Mouse (Mus musculus) heart, embryonic 10.5 days (tissue): ENCODE results near the gene Mast2. TPM values are rescaled to one million over a fixed set of nuclear protein-coding genes. Genes with fewer than 3 reads are reported as not detected.
A peak's percentile ranks its signal among the peaks of the same experiment; 100 is the strongest.

Source experiments
- DNase-seq: peaks from one replicate; pipeline ENCODE4 v3.0.0-alpha.2; 2017; ENCODE audit warnings: low spot score
- H3K27ac ChIP-seq: fragments of 300-500 bp; sonication (generic); 2 replicates; pipeline ENCODE4 v1.5.1; 2016; ENCODE audit warnings: mild to moderate bottlenecking
- H3K27me3 ChIP-seq: fragments of 300-500 bp; sonication (generic); 2 replicates; pipeline ENCODE4 v1.6.1; 2016; ENCODE audit warnings: mild to moderate bottlenecking; ENCODE audit not compliant: poor library complexity, insufficient read depth, severe bottlenecking
- H3K36me3 ChIP-seq: fragments of 300-500 bp; sonication (generic); 2 replicates; pipeline ENCODE4 v1.6.1; 2016; ENCODE audit warnings: mild to moderate bottlenecking, moderate library complexity
- H3K4me1 ChIP-seq: fragments of 300-500 bp; sonication (generic); 2 replicates; pipeline ENCODE4 v1.6.1; 2016; ENCODE audit warnings: mild to moderate bottlenecking
- H3K4me3 ChIP-seq: fragments of 300-500 bp; sonication (generic); 2 replicates; pipeline ENCODE4 v1.5.1; 2016; ENCODE audit warnings: mild to moderate bottlenecking, moderate library complexity
- H3K9me3 ChIP-seq: fragments of 300-500 bp; sonication (generic); 2 replicates; pipeline ENCODE4 v1.6.1; 2016; ENCODE audit warnings: mild to moderate bottlenecking, moderate library complexity
- WGBS: fragments of 180-500 bp; shearing (Covaris S2); methylation state at CpG from one replicate; pipeline ENCODE4 v1.1.7; 2016; 5-methylcytosine and 5-hydroxymethylcytosine counted together
- polyA plus RNA-seq: library from polyadenylated mRNA; unstranded; fragments of >200 nt; fragmentation: Nextera tagmentation; extraction: Ambion mirVana; gene quantifications from 2 replicates; pipeline ENCODE4 v1.2.1, GENCODE M21; 2016

Gene Mast2
- polyA plus RNA-seq, 1 experiment from 2014 or later: 15.4 TPM

DNA sequence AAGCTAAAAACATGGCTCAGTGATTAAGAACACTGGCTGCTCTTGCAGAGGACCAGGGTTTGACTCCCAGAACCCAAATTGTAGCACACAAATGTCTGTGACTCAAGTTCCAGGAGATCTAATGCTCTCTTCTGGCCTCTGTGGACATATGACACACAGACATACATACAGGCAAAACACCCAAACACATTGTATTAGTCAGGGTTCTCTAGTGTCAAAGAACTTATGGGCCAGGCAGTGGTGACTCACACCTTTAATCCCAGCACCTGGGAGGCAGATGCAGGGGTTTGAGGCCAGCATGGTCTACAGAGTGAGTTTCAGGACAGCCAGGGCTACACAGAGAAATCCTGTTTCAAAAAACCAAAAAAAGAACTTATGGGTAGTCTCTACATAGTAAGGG lies 12.4 kb downstream of the Mast2 start:
- H3K27me3 ChIP-seq: no peaks in the 10 kb centered on the region
- no peak overlapping the region for H3K27ac ChIP-seq
- H3K4me3 ChIP-seq: no peak overlapping the region
- H3K36me3 ChIP-seq: no peaks in the 10 kb centered on the region
- peaks cover 5% of the 10 kb centered on the region for H3K4me1 ChIP-seq
- DNase-seq: no peak
- no peaks in the 10 kb centered on the region for H3K9me3 ChIP-seq

DNA sequence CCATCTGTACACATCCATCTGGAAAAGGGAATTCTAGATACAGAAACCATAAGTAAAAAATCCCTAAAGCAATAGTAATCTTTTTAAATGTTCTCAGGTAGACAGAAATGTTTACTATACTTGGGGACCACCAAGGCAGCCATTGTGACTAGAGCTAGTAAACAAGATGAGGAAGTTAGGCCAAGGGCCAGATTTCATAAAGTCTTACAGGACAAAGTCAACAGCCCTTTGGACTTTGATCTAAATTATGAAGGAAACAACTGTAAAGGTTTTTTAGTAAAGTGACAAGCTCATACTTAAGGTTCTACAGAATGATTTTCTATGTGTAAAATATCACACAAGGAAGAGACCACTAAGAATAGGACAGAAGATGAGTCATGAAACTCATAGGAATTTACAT lies 14.0 kb downstream of the Mast2 start:
- no peaks in the 10 kb centered on the region for H3K36me3 ChIP-seq
- no peak overlapping the region for H3K4me3 ChIP-seq
- no peak overlapping the region for H3K27ac ChIP-seq
- no peaks in the 10 kb centered on the region for H3K27me3 ChIP-seq
- H3K4me1 ChIP-seq: peaks cover 5% of the 10 kb centered on the region
- no peaks in the 10 kb centered on the region for H3K9me3 ChIP-seq
- DNase-seq: no peak

DNA sequence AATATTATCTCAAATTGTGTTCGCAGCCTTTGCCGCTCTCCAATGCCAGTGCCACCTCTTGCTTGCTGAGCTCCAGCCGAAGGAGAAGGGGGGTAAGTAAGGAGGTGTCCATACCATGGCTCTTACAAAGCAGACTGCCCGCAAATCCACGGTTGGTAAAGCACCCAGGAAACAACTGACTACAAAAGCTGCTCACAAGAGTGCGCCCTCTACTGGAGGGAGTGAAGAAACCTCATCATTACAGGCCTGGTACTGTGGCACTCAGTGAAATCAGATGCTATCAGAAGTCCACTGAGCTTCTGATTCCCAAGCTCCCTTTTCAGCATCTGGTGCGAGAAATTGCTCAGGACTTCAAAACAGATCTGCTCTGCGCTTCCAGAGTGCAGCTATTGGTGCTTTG lies 15.3 kb downstream of the Mast2 start:
- WGBS: 38% methylated on average over 8 of the region's 8 CpGs

DNA sequence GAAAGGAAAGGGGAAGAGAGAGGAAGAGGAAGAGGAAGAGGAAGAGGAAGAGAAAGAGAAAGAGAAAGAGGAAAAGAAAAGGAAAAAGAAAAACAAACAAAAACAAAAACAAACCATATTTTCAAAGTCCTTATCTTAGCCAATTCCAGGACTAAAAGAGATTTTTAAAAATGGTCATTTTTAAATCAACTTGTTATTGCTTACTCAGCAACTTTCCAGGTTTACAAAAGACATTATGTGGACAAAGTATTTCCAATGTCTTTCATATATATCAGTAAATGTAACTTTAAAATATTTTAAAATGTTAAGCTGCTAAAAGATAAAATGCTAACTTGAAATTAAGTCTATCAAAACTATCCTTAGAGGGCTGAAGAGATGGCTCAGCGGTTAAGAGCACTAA lies 24.6 kb downstream of the Mast2 start:
- H3K4me1 ChIP-seq: no peaks in the 10 kb centered on the region
- DNase-seq: no peak
- H3K27me3 ChIP-seq: no peaks in the 10 kb centered on the region
- no peaks in the 10 kb centered on the region for H3K9me3 ChIP-seq
- WGBS: 94% methylated on average over 1 of the region's 1 CpGs
- no peak overlapping the region for H3K4me3 ChIP-seq
- H3K27ac ChIP-seq: no peak overlapping the region
- peaks cover 10% of the 10 kb centered on the region; the same call in 1 of the 2 replicates for H3K36me3 ChIP-seq

More for the DNA sequence above, 15.3 kb downstream of the Mast2 start:
- Histone ChIP-seq H3K9me3 (no peaks in the 10 kb centered on the region), H3K4me1 (peaks cover 5% of the 10 kb centered on the region), H3K27ac (no peak overlapping the region), H3K36me3 (no peaks in the 10 kb centered on the region), H3K4me3 (no peak overlapping the region), H3K27me3 (no peaks in the 10 kb centered on the region)
- DNase-seq: peak; percentile 81

DNA sequence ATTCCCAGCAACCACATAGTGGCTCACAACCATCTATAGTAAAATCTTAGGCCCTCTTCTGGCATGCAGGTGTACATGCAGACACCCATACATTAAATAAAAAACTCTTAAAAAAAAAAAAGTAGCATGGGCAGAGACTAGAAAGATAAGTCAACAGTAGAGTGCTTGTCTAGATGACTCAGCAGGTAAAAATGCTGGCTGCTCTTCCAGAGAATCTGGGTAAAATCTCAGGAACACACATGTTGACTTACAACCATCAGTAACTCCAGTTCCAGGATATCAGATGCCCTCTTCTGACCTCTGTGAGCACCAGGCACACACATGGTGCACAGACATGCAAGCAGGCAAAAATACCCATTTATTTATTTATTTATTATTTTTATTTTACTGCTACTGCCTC lies 25.4 kb downstream of the Mast2 start:
- Histone ChIP-seq H3K27me3 (no peaks in the 10 kb centered on the region), H3K27ac (no peak overlapping the region), H3K4me3 (no peak overlapping the region), H3K36me3 (peaks cover 10% of the 10 kb centered on the region; the same call in 1 of the 2 replicates), H3K4me1 (no peaks in the 10 kb centered on the region), H3K9me3 (no peaks in the 10 kb centered on the region)
- no peak for DNase-seq

DNA sequence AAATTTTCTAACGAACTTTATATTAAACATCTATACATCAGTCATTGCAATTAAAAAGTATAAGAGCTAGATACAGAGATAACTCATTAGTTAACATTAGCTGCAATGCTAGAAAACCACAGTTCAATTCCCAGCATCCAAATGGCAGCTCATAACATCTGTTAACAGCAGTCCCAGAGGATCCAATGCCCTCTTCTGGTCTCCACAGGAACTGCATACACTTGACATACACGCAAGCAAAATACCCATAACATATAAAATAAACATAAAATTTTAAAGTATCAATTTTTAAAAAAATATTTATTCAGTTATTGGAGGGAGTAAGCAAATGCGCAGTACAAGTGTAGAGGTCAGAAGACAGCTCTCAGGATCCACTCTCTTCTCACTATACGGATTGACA lies 28.4 kb downstream of the Mast2 start:
- Histone ChIP-seq H3K9me3 (no peaks in the 10 kb centered on the region), H3K4me1 (no peaks in the 10 kb centered on the region), H3K27me3 (no peaks in the 10 kb centered on the region), H3K36me3 (peaks cover 19% of the 10 kb centered on the region; the same call in 1 of the 2 replicates), H3K4me3 (no peak overlapping the region), H3K27ac (no peak overlapping the region)
- DNase-seq: no peak
- 89% methylated on average over 4 of the region's 4 CpGs for WGBS

DNA sequence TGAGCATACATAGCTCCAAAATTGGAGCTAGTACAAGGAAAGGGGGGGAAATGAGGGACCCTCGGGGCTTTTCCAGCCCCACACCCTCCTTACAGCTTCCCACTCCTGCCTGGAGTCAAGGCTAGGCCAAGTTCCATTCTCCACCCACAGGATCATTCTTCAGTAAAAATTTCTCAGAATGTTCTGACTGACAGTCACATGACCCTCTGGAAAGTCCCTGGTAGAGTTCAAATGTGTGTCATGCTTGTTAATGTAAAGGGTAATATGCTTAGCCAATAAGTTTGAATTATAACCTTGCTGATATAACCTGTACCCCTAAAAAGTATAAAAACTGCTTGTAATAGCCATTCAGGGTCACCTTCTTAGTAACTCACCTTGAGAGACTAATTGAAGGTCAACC lies 41.8 kb downstream of the Mast2 start:
- Histone ChIP-seq H3K4me1 (no peaks in the 10 kb centered on the region), H3K27me3 (no peaks in the 10 kb centered on the region), H3K27ac (no peak overlapping the region), H3K36me3 (peaks cover 38% of the 10 kb centered on the region; the same call in 1 of the 2 replicates), H3K4me3 (no peak overlapping the region), H3K9me3 (no peaks in the 10 kb centered on the region)
- no peak for DNase-seq
- 92% methylated on average over 1 of the region's 1 CpGs for WGBS

DNA sequence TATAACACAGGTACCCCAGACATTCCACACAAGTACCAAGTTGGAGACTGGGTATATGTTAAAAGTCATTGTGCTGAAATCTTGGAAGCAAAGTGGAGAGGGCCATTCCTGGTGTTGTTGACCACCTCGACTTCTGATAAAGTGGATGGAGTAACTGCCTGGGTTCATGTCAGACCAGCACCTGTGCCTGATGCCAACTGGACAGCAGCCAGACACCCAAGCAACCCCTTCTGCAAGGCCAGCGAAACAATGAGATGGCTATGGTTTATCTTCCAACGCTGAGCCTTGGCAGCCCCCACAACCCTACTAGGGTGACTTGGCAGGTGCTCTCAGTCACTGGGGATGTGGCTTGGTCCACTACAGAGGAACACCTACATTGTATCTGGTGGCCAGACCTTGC lies 42.8 kb downstream of the Mast2 start:
- Histone ChIP-seq H3K9me3 (no peaks in the 10 kb centered on the region), H3K4me3 (no peak overlapping the region), H3K27ac (no peak overlapping the region), H3K4me1 (no peaks in the 10 kb centered on the region), H3K36me3 (peaks cover 38% of the 10 kb centered on the region; the same call in 1 of the 2 replicates), H3K27me3 (no peaks in the 10 kb centered on the region)
- DNase-seq: no peak
- WGBS: 92% methylated on average over 3 of the region's 3 CpGs

DNA sequence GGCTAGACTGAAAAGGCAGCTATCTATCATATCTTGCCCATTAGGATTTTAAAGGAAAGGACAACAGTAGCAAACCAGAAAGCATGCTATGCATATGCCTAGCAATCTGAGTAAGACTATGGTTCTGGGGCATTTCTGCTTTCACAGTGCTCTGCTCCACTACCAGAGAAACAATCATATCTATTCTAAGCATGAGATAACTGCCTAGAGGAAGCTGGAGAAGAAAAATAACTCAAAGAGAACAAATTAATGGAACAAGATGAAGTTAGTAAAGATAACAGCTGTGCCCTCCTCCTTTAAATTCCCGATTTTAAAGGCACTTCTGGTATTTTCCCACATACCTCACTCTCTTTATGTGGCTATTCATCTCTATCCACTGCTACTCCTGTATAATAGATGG lies 51.0 kb downstream of the Mast2 start:
- Histone ChIP-seq H3K27me3 (no peaks in the 10 kb centered on the region), H3K36me3 (peaks cover 5% of the 10 kb centered on the region; the same call in 1 of the 2 replicates), H3K4me3 (no peak overlapping the region), H3K4me1 (peaks cover 15% of the 10 kb centered on the region; the same call in 1 of the 2 replicates), H3K27ac (0 out of 2 replicates have a peak overlapping the region, but pooled peaks have one; percentile 39), H3K9me3 (no peaks in the 10 kb centered on the region)
- WGBS: 32% methylated on average over 1 of the region's 1 CpGs
- DNase-seq: no peak

DNA sequence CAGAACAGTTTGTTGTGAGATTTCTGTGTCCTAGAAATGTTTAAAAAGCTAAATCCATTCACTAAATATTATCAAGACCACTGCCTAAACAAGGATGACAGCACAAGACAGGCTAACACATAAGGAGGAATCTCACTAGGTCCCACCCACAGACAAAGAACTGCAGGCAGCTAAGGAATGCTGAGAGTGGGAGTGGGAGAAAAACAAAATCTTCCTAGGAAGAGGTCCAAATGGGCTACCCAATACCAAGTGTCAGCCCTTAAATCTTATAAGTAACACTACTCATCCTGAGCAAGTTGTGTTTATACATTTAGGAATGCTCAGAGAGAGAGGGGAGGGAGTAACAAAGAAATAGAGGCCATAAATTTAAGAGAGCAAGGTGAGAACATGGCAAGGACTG lies 52.6 kb downstream of the Mast2 start:
- peaks cover 21% of the 10 kb centered on the region; the same call in 1 of the 2 replicates for H3K4me1 ChIP-seq
- H3K9me3 ChIP-seq: no peaks in the 10 kb centered on the region
- no peaks in the 10 kb centered on the region for H3K27me3 ChIP-seq
- no peak for DNase-seq
- no peak overlapping the region for H3K4me3 ChIP-seq
- no peaks in the 10 kb centered on the region for H3K36me3 ChIP-seq
- H3K27ac ChIP-seq: no peak overlapping the region

DNA sequence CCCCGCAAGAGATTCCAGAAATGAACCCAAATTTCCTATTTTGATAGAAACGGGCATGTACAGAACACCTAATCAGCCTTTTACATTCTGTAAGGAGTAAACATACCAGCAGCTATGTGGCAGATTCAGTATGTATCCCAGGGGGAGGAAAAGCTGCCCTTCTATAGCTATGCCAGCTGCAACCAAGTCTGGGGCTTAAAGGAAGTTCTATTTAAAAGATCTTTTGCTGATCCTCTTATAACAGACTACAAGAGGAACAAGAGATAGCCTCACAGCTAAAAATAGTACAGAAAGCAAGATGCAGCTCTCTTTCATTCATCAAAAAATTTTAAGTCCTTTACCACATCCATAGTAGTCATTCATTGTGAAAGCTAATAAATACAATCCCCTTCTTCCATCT lies 57.3 kb downstream of the Mast2 start:
- no peaks in the 10 kb centered on the region for H3K36me3 ChIP-seq
- H3K27me3 ChIP-seq: no peaks in the 10 kb centered on the region
- 79% methylated on average over 2 of the region's 2 CpGs for WGBS
- H3K9me3 ChIP-seq: no peaks in the 10 kb centered on the region
- H3K4me3 ChIP-seq: no peak overlapping the region
- peaks cover 16% of the 10 kb centered on the region; the same call in 1 of the 2 replicates for H3K4me1 ChIP-seq
- H3K27ac ChIP-seq: no peak overlapping the region
- no peak for DNase-seq

DNA sequence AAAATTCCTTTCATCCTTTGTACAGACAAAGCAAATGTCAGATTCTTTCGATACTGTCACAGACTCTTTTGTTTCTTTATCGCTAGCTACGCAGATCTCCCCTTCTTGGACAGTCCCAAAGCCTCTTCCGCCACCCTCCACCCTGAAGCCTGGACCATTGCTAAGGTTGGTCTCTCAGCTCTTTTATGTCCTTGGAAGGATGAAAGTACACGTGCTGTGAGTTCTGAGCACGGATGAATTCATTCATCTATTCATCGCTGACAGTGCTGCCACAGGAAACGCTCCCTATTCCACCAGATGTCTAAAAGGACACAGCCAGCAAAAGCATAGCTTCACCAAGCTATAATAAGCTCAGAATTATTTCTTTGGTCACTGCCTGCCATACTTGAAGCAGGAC lies 58.0 kb downstream of the Mast2 start:
- DNase-seq: no peak
- WGBS: 63% methylated on average over 8 of the region's 8 CpGs
- Histone ChIP-seq H3K9me3 (no peaks in the 10 kb centered on the region), H3K4me3 (no peak overlapping the region), H3K4me1 (peaks cover 16% of the 10 kb centered on the region; the same call in 1 of the 2 replicates), H3K36me3 (no peaks in the 10 kb centered on the region), H3K27ac (no peak overlapping the region), H3K27me3 (no peaks in the 10 kb centered on the region)

DNA sequence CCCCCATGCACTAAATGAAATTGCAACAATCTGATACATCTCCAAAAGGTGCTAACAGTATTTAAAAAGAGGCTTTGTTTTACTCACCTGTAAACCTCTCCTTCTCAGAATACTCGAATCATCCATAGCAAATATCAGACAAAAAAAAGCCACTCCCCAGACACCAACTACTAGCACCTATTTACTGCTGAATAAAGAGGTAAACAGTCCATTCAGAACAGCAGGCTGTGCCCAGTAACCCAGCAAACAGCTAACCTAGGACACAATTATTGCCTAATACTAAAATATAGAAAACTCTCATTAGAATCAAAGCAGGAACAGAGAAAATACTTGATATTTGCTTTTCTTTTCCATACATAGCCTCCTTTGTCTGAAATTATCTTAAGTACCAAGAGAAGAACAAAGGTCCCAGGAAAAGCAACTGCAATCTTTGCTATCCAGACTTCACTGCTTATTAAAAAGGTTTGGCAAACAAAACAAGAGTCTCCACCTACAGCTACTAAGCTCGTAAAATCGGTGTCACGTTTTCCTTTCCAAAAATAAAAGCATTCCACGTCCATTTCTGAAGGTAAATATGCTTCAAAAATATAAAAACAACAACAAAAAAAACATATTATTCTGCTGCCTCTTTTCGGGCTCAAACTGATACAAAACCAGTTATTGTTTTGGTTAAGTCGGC lies 58.6 kb downstream of the Mast2 start:
- Histone ChIP-seq H3K4me1 (peaks cover 11% of the 10 kb centered on the region; the same call in 1 of the 2 replicates), H3K27me3 (no peaks in the 10 kb centered on the region), H3K27ac (no peak overlapping the region), H3K9me3 (no peaks in the 10 kb centered on the region), H3K4me3 (no peak overlapping the region), H3K36me3 (no peaks in the 10 kb centered on the region)
- DNase-seq: no peak
- 64% methylated on average over 7 of the region's 7 CpGs for WGBS

DNA sequence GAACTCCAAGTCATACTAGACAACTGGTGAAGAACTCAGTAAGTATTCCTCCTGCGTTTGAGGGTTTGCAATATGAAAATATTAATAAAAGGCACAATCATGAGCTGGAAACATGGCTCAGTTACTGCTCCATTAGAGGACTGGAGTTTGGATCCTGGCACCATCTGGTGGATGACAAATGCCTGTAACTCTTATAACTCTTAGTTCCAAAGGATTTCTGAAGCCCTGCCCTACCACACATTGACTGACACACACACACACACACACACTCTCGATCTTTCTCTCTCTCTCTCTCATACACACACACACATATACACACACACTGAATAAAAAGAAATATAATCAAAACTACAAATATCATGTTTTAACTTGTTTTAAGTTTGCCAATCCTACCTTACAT lies 60.1 kb downstream of the Mast2 start:
- H3K4me3 ChIP-seq: no peak overlapping the region
- no peaks in the 10 kb centered on the region for H3K27me3 ChIP-seq
- DNase-seq: no peak
- H3K36me3 ChIP-seq: no peaks in the 10 kb centered on the region
- 76% methylated on average over 2 of the region's 2 CpGs for WGBS
- no peak overlapping the region for H3K27ac ChIP-seq
- no peaks in the 10 kb centered on the region for H3K9me3 ChIP-seq
- H3K4me1 ChIP-seq: peaks cover 11% of the 10 kb centered on the region; the same call in 1 of the 2 replicates
